Mouse (Mus musculus): ENCODE data around the gene Gm13889. TPM values are rescaled to one million over a fixed set of nuclear protein-coding genes. Genes with fewer than 3 reads are reported as not detected.

The Gm13889 gene
- 10 to 100 TPM; 44.3 to 45.6 TPM for total RNA-seq (2021)

DNA sequence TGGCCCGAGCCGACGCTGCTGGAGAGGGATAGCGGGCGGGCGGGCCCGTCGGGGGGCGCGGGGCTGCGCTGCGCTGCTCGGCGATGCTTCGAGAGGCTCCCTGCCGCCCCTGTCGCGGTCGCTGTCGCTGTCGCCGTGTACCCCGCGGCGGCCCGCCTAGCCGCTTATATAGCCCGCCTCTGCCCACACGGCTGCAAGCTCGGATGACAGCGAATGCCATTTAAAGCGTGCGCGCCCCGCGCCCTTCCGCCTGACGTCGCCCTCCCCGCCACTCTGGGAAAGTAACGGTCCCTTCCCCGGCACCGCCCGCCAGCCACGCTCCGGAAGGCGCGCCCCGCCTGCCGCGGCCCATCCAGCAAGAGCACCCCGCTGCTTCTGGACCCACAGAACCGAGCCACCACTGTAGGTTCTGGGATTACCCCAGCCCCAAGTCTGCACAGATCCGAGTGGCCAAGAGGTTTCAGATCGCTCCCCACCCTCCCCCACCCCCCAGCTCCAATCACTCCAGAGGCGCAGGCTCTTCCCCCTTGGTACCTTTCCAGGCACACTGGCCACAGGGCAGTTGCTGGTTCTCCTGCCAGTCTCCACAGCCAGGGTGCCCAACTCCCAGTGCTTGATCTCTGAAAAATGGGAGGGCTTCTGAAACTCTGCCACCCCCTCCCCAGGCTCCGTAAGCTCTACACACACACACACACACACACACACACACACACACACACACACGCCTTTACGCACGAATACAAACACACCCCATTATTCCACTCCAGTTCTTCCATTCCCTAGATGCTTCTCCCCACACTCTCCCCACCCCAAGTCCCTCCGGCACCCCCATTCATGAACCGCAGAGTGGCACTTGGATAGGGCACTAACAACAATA, at the start of gene Gm13889:
Gene Gm13889, minus strand, starts transcription at position 294 of the 877 bp plus-strand sequence.
- peak; percentile 72 for DNase-seq
- intact Hi-C loops (cut with DNase I): loop anchor here (5.0 kb wide), 2 partner anchors 70 to 85 kb away; no protein-coding TSS in a partner anchor

DNA sequence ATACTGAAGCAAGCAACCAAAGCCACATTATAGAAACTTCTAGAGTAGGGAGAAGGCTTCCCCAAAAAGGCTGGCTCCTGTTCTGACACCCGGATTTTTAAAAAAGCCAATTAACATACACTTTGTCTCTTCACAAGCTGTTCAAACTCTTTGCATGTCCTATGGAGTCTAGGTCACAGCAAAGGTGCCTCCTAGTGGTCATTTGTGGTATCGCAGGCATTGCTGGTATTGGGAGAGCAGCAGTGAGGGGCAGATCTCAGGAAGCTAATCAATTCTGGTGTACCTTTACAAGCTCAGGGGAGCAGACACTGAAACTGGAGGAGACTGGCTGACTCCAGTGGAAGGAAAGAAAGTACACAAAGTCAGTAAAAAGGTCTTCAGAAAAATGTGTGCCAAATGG, 45.3 kb upstream of the Gm13889 start:
- DNase-seq: peak; percentile 89
- intact Hi-C loops (cut with DNase I): no loop called here

DNA sequence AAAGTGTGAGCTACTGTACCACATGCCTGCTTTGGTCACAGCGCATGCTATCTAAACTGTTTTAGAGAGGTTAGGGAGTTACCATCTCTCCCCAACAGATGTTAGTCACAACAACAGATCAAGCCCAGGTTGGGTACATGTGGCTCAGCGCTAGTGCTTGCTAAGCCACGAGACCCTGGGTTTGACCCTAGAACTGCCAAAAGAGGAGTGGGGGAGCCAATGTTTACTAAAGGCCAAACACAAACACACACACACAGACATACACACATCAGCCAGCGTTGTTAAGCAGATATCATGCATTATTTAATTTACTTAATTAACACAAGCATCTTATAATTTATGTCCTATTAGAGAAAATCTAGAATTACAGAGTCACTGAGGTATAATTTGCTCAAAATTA, 44.9 kb upstream of the Gm13889 start:
- intact Hi-C loops (cut with DNase I): loop anchor here (2.0 kb wide), 1 partner anchor 131 kb away; no protein-coding TSS in a partner anchor
- DNase-seq: no peak

DNA sequence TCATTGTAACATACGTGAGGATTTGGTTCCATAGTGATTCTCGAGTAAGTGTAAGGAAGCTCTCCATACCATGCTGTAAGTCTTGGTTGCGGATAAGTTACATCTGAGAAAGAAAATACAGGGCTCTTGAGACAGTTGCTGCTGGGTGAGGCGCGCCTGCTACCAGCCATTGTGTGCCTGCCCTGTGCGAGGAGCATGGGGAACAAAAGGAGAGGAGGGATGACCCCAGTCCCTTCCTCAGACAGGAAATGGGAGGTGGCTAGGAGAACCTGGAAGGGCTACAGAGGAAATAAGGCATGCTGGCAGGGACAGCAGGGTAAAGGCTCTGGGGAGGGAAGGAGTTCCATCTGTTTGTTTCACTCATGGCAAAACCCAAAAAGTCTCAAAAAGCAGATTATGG, 44.4 kb upstream of the Gm13889 start:
- intact Hi-C loops (cut with DNase I): loop anchor here (2.0 kb wide), 1 partner anchor 131 kb away; no protein-coding TSS in a partner anchor
- no peak for DNase-seq

DNA sequence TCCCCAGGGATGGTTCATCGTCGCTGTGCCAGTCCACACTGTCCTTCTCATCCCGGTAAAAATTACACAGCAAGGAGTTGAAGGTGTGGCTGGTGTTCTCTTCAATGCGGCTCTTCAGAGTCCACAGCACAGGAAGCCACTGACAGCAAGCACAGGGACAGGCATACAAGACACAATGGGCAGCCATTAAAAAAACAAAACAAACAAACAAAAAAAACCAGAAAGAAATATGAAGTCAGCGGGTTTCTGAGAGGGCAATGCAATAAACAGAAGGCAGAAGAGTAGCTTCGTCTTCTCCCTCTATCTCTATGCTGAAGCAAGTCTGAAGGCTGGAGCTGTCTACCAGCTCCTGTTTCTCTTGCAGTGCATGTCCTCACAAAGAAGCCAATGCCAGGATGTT, 39.3 kb upstream of the Gm13889 start, which contains the start of gene Gm27027:
Gene Gm27027, minus strand, starts transcription at position 101 of the 400 bp plus-strand sequence.
- no peak for DNase-seq
- intact Hi-C loops (cut with DNase I): no loop called here

DNA sequence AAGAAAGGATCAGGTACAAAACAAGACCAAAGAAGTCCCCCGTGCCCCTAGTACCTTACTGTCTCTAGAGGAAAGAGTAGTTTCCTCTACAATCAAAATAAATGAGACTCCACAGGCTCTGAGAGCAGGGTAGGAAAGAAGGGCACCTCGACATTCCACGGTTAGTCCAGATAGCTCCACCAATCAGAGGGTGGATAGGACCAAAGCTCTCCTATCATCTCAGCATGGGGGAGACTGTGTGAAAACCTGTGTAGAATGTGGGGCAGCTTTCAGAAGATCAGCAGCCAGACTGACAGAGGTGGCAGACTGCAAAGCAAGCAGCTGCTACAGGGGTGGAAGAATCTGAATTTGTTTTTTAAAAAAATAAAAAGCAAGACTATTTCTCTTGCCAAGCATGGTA, 35.8 kb upstream of the Gm13889 start:
- intact Hi-C loops (cut with DNase I): no loop called here
- no peak for DNase-seq

DNA sequence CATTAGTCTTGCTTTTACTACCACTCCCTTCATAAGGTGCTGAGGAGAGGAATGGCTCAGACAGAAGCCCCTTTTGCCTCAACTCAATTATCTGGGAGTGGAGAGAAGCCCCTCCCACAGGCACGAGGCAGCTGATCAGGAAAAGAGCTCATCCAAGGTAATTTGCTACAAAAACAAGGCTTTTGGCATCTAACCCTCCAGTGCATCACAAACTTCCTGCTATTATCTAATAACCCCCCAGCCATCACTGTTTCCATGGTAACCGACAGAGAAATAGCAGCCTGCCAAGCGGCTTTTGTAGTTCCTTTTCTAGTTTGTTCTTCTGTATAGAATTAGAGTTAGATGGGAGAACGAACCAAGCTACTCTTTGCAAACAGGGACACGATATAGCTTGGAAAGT, 35.3 kb upstream of the Gm13889 start:
- no peak for DNase-seq

DNA sequence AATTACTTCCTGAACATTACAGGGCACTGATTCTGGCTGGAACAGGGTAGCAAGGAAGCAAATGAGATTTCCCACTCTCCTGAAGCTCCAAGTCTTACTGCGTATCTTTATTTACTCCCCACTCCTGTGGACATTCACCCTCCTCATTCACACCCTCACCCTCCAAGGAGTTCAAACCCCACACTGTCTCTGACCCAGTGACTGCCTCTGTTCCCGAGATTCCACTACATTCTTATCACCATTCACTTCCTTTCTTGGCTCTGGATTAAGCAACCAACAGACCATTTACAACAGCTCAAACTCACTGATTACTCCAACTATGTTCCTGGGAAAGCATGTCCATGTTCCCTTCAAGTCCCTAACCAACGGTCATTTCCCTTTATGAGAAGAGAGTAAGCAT, 34.3 kb upstream of the Gm13889 start:
- no peak for DNase-seq
- intact Hi-C loops (cut with DNase I): no loop called here

More for the DNA sequence above, 35.3 kb upstream of the Gm13889 start:
- intact Hi-C loops (cut with DNase I): no loop called here

DNA sequence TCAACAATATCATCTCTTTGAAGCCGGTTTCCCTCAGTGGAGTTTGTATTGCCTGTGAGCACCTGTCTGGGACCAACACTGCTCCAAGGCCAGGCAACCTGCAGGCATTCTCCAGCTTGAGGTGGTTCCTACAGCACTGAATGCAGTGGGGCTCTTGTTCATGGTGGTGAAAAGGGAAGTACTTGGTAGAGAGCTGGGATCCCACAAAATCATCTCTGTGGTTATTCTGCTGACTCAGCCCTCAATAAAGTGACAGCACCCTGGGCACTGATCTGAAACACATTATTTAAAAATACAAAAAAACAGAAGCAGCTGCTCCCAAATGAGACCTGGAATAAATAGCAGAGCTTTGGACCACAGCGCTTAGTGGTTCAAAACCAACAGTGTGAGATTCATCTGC, 31.4 kb upstream of the Gm13889 start:
- intact Hi-C loops (cut with DNase I): no loop called here
- DNase-seq: no peak

DNA sequence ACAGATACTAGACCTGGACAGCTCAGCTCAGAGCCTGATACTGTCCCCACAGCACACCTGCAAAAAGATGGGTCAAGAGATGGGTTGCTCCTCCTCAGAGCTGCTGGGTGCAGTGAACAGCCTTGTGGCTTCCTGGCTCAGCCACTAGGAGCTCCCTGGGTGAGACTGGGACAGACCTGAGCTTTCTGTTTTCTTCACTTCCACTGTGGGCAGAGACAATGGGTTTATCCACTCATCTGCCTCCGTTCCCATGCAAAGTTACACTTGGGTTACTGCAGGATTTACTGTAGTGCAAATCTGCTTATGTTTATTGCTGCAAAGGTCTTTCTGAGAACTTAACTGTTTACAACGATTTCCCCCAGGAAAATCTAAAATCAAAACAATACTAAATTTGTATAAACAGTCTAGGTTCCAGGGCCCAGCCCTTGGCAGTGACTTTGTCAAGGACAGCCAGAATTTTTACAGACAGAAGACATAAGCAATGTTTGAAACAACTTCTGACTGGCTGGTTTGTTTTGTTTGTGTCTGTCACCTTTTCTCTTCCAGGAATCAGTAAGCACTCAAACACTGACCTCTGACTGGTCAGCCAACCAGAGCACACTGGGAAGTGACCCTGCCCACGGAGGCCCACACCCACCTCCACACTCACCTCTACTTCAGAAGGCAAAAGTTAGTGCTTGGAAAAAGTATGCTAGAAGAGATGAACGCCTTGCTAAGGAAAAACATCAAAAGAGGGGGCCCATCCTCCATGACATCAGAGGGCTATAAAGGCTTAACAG, 25.6 kb upstream of the Gm13889 start:
- no peak for DNase-seq
- intact Hi-C loops (cut with DNase I): no loop called here

DNA sequence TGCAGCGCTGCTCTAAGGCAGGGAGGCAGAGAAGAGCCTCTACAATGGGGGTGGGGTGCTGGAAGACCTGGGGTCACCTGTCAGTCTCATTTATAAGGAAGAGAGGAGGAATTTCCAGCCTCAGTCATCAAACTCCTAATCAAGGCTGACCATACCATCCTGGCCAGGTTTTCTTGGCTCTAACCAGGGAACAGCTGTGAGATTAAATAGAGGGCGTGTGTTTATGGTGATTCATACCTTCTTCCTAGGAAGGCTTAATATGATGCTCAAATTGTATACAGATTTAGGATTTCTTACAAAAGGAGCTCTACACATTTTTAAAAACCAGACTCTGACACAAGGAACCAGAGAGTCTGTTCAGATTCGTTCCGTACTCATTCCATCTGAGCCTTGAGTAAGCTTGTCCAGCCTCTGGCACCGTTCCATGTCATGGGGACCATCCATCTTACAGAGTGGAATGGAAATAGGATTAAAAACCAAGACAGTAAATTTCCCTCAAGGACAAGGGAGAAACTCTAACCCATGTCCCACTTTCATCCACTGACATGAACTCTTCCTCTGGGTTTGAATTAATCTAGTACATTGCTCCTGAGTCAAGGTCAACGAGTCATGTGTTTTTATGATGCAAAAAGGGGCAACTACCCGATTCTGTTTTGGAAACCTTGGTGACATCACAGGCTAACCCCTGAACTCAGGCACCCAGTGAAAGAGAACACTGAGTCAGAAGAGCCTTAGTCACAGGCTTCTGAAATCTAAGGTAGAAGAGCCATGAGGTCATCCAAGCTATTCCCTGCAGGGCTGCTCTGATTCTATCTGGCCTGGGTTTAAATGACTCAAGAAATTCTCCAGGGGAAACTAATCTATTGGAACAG, 22.5 kb upstream of the Gm13889 start:
- no peak for DNase-seq
- intact Hi-C loops (cut with DNase I): no loop called here

DNA sequence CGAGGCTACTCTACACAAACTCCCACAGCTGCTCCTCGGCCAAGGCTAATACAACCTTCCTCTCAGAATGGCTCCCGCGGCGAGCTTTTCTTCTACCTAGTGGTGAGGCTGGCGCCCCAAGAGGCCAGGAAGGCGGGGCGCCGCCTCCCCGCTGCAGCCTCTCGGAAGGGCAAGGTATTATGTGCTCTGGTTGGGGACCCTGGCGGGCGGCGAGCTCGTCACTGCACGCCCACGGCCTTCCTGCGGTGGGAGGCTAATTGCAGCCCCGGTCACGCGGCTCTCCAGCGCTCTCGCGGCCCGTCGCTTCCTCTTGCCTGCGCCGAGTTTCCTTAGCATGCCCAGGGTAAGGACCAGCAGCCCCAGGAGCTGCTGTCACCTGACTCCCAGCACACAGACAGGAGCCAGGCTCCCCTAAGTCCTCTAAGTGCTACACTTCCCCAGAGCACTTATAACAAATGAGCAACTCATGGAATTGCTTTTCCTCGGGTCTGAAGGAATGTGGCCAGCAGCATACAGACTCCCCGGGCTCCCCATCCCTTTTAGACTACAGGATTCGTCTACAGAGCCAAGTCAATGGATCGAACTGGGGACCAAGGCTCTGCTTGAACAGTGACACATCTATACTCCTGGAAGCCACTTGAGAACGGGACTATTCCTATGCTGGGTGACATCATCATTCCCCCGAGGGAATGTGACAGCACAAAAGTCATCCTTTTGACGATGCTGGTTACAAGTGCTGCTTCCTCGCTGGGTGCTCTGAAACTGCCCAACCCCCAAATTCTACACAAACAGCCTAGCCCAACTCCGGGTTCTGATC, 19.6 kb upstream of the Gm13889 start:
- intact Hi-C loops (cut with DNase I): no loop called here
- DNase-seq: no peak

DNA sequence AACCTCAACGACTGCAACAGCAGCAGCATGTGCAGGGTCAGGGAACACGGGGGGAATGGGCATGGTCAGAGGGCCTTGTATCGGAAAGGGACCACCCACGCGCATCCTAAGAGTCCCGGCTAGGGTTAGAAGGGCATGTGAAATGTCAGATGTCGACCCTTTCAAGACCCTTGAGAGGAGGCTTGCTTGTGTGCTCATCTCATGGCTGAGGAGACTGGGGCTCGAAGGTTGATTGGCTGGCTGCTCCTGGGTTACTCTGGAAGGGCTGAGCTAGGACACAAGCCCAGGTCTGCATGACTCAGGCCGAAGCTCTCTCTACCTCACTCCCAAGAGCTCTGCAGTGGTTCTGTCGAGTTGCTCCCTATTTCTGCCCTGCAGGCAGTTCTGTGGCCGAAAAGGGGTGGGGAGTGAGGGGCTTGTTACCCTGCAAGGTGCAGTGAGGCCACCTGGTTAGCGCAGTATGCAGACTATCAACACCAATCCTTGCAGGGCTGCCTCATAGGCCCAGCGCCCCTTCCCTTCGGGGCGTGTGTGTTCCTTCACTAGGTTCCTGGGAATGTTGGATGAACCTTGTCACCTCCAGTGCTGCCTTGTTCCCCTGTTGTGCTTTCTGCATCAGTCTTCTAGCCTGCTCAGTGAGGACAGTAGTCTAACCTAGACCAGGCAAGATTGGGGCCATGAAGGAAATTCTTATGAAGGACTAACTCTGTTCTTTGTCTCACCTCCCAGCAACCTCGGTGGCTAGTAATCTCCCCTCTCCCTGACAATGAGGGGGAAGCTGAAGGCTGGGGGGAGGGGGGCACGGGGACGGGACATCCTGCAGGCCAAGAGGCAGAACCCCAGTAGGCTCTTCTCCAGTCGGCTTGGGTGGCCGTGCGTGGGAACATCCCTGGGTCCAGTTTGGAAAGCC, 18.8 kb upstream of the Gm13889 start:
- intact Hi-C loops (cut with DNase I): no loop called here
- DNase-seq: no peak

DNA sequence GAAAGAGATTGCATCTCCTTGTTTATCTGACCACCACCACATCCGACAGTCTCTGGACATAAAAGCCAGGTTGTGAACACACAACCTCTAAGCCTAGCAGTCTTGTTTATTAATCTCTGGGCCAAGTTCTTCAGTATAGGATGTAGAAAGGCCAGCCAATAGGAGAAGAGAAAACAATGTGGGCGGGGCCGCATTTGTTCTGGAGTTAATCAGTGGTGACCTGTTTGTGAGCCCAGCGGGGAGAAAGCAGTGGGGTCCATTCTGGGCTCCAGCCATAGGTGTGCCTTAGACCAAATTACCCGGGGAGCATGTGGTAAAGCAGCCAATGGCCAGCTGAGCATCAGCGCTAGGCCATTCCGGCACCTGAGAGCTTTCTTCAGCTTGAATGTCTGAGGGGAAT, 18.0 kb upstream of the Gm13889 start:
- intact Hi-C loops (cut with DNase I): no loop called here
- no peak for DNase-seq

DNA sequence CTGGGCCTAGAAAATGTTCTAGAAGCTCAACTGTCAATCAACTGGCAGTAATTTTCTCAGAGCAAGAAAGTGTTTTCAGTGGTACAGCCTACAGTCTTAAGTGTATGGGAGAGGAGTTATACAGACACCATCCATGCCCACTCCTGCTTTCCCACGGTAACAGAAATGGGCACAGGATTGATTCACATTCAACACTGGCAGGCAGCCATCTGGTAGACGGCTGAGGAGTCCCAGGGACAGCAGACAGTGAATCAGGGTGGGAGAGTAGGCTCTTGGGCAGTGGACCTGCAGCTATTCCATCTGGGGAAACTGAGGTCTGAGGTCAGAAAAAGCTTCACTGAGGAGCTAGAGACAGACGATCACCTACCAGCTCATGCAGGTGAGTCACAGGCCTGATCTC, 14.6 kb upstream of the Gm13889 start:
- intact Hi-C loops (cut with DNase I): no loop called here

DNA sequence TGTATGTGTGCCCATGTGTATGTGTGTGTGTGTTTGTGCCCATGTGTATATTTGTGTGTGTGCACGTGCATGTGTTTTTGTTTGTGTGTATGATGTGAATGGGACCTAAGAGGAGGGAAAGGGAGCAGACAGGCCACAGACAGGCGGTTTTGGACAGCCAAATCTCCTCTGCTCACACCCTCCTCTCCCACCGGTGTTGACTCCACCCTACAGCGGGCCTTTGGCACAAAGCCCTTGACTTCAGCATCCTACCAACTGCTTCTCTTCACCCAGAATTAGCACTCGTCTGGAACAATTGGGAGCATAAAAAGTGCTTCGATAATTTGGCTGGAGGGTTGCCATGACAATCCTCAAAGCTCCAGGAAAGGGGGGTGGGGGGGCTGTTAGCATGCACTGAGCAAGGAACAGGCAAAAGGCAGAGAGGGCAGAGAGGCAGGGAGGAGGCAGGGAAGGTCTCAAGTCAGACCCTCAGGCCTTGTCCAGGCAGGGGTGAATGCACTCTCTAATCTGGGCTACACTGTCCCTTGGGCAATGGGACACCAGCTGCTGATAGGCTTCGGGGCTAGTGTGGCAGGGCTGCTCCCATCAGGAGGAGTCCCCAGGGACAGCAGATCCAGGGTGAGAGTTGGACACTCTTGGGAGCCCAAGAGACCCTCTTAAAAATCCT, 7.6 kb upstream of the Gm13889 start:
- peak; percentile 83 for DNase-seq
- intact Hi-C loops (cut with DNase I): no loop called here

More for the DNA sequence above, 14.6 kb upstream of the Gm13889 start:
- DNase-seq: no peak

DNA sequence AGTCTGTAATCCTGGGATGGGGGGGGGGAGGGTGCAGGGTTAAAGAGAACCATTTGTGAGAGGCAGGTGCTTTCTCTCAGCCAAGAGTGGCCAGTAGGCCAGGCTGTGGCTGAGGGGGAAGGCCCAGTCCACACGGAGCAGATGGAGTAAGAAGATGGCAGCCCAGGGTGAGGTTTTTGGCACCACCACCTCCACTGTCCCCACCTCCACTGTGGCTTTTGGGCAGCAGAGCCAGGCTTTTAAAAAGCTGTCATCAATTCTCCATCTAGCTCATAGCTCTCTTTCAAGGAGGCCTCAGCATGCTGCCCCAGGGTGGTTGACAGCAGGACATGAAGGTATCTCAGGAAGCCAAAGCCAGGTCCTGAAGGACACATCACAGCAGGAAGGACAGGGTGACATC, 6.8 kb upstream of the Gm13889 start:
- intact Hi-C loops (cut with DNase I): no loop called here
- peak; percentile 50 for DNase-seq

DNA sequence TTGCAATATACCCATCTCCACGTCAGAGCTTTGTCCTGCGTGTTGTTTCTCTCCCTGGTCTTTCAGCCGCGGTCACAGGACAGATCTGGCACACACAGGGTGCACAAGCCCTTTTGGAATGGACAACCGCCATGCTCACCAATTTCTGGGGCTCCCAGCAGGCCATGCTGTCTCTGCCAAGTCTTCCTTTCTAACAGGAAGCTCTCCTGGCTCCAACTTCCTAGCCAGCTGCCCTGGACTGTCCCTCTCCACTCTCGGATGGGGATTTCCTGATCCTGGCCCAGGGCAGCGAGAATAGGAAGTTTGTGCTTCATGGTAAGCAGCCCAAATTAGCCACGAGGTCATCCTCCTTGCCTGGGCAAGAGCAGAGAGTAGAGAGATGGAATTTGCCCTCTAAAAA, 4.7 kb upstream of the Gm13889 start:
- DNase-seq: peak; percentile 85
- intact Hi-C loops (cut with DNase I): no loop called here
